Mouse (Mus musculus) heart, embryonic 13.5 days (tissue): ENCODE data around the gene Adap2. TPM values are rescaled to one million over a fixed set of nuclear protein-coding genes. Genes with fewer than 3 reads are reported as not detected.

ENCODE experiments used
- polyA plus RNA-seq: library from polyadenylated mRNA; unstranded; fragments of >200 nt; fragmentation: Nextera tagmentation; extraction: Ambion mirVana; gene quantifications from 2 replicates; pipeline ENCODE4 v1.2.1, GENCODE M21; 2015

The Adap2 gene
- polyA plus RNA-seq, 1 experiment from 2014 or later = 1.2 TPM

Other genes starting within 250 kb of the Adap2 start
- 28.3 and 31.1 TPM in 2 replicates for gene Utp6, start 191.7 kb upstream of the Adap2 start, polyA plus RNA-seq
- 13.4 and 13.6 TPM in 2 replicates for gene Suz12, start 161.0 kb upstream of the Adap2 start, polyA plus RNA-seq
- 30.2 and 35.1 TPM in 2 replicates for gene Crlf3, start 73.1 kb upstream of the Adap2 start, polyA plus RNA-seq
- 5.5 and 5.7 TPM in 2 replicates for gene Atad5, start 64.7 kb upstream of the Adap2 start, polyA plus RNA-seq
- 27.2 and 29.6 TPM in 2 replicates for gene Tefm, start 11.9 kb upstream of the Adap2 start, polyA plus RNA-seq
- 10.6 and 11.7 TPM in 2 replicates for gene Rnf135, start 29.7 kb downstream of the Adap2 start, polyA plus RNA-seq
- gene Rhot1, start 54.9 kb downstream of the Adap2 start, polyA plus RNA-seq = 52.5 and 56.4 TPM in 2 replicates
- 0.71 and 0.79 TPM in 2 replicates for gene Rhbdl3, start 146.8 kb downstream of the Adap2 start, polyA plus RNA-seq
- gene 5730455P16Rik, start 223.9 kb downstream of the Adap2 start, polyA plus RNA-seq = 15.1 and 16.6 TPM in 2 replicates
- gene Zfp207, start 229.2 kb downstream of the Adap2 start, polyA plus RNA-seq = 135 and 144 TPM in 2 replicates